Mouse (Mus musculus): ENCODE data around the gene Rrp7a. TPM values are rescaled to one million over a fixed set of nuclear protein-coding genes. Genes with fewer than 3 reads are reported as not detected.

Gene Rrp7a
- 171 TPM for polyA plus RNA-seq (2012; fragmentation: generic; extraction: Trizol)
- long read RNA-seq, experiment 1, full-length matches to known transcripts = 109 of 131 reads
- long read RNA-seq, experiment 1, partial matches to known transcripts = 6 of 131 reads
- long read RNA-seq, experiment 1, other reads (novel, unspliced or antisense) = 16 of 131 reads
- long read RNA-seq, experiment 2, full-length matches to known transcripts = 1,378 of 1,467 reads
- long read RNA-seq, experiment 2, partial matches to known transcripts = 18 of 1,467 reads
- long read RNA-seq, experiment 2, other reads (novel, unspliced or antisense) = 71 of 1,467 reads

DNA sequence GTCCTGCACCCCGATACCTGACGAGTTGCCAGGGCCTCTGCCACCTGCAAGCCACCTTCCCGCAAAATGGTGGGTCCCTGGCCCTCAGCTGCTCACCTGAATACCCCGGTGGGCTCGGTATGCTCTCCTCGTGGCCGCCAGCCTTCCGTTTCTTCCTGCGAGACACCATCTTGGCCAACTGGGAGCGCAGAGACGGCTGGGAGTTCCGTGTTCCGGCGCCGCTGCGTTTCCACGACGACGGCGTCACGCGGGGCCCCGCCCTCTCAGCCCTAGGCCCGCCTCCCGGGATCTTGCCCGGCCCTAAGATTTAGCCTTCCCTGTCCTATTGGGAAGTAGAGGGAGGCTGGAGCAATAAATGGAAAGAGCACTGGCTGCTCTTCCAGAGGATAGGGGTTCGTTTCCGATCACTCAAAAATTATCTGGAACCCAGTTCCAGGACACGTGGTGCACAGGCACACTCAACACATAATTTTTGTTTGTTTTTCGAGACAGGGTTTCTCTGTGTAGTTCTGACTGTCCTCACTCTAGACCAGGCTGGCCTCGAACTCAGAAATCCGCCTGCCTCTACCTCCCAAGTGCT is at the start of gene Rrp7a:
Gene Rrp7a, minus strand, starts transcription at position 236 of the 580 bp plus-strand sequence.
- no peak for TF ChIP-seq MYOD1 (IDR thresholded peaks at IDR 0.05; ENCODE audit: control insufficient read depth, insufficient read length, low read depth)
- peak; percentile 63 for TF ChIP-seq USF1 (IDR thresholded peaks at IDR 0.05; ENCODE audit: low read depth)
- no peak for TF ChIP-seq CTCF (IDR thresholded peaks at IDR 0.05; ENCODE audit: control insufficient read depth, insufficient read depth, insufficient read length)
- TF ChIP-seq MAX (IDR thresholded peaks at IDR 0.05) = peak; percentile 63
- peaks cover 63% of the 10 kb centered on the region for H3K36me3 ChIP-seq (ENCODE audit: control insufficient read depth, insufficient read depth)

DNA sequence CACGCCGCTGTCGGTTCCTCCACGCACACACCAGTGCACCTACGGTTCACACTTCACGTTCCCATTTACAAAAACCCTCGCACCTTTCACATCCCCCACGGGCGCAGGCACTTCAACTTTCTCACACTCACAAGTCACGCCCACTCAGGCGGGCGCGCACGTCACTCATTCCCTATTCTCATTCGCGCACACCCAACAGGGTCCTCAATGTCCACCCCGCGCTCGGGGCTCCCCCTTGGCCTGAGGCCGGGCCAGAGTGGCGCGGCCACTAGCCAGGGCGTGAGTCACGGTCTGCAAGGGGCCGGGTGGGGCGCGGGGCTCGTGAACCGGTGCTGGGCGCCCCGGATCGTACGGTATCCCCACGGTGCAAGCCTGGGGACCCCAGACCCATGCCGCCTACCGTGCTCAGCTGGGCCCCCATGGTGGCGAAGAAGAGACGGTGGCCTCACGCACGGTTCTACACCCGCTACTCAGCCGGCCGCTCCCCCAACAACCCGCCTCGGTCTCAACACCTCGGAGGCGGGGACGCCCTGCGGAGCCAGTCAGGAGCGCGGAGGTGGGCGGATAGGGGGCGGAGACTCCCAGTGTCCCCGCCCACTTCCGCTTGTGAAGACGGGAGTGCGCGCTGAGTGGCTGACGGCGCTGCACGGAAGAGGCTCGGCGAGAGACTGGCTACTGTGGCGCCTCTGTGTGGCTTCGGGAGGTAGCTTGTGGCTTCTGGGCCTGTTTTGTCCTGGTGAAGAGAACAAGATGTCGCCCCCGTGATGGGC is 49.3 kb upstream of the Rrp7a start:
- TF ChIP-seq MAX (IDR thresholded peaks at IDR 0.05) = peak; percentile 56
- TF ChIP-seq CEBPB (IDR thresholded peaks at IDR 0.05; ENCODE audit: low read depth) = no peak
- peak; percentile 63 for TF ChIP-seq CTCF (IDR thresholded peaks at IDR 0.05; ENCODE audit: control insufficient read depth, insufficient read depth, insufficient read length)
- Histone ChIP-seq H3ac (ENCODE audit: control insufficient read depth, insufficient read length, low read depth) (peak overlapping the region; percentile 73), H3K79me2 (ENCODE audit: control insufficient read depth, insufficient read depth) (peaks cover 50% of the 10 kb centered on the region), H3K27me3 (ENCODE audit: control insufficient read depth, insufficient read depth, insufficient read length) (no peaks in the 10 kb centered on the region), H3K36me3 (ENCODE audit: control insufficient read depth, insufficient read depth) (no peaks in the 10 kb centered on the region), H3K4me3 (ENCODE audit: insufficient read depth, poor library complexity, severe bottlenecking) (peak overlapping the region; percentile 75), H3K79me3 (ENCODE audit: low read depth) (peaks cover 43% of the 10 kb centered on the region)

More for the DNA sequence above, at the start of gene Rrp7a:
- peaks cover 25% of the 10 kb centered on the region for H3K79me3 ChIP-seq (ENCODE audit: low read depth)
- H3ac ChIP-seq (ENCODE audit: control insufficient read depth, insufficient read length, low read depth) = peak within 1 kb of the TSS; percentile 95
- H3K4me3 ChIP-seq (ENCODE audit: insufficient read depth, poor library complexity, severe bottlenecking) = peak within 1 kb of the TSS; percentile 100
- peaks cover 49% of the 10 kb centered on the region for H3K79me2 ChIP-seq (ENCODE audit: control insufficient read depth, insufficient read depth)
- H3K27me3 ChIP-seq (ENCODE audit: control insufficient read depth, insufficient read depth, insufficient read length) = no peaks in the 10 kb centered on the region

- H3K4me3 ChIP-seq (ENCODE audit: insufficient read depth, poor library complexity, severe bottlenecking) = peak overlapping the region; percentile 75
- H3K79me2 ChIP-seq (ENCODE audit: control insufficient read depth, insufficient read depth) = peaks cover 54% of the 10 kb centered on the region
- H3ac ChIP-seq (ENCODE audit: control insufficient read depth, insufficient read length, low read depth) = peak overlapping the region; percentile 73
- no peaks in the 10 kb centered on the region for H3K36me3 ChIP-seq (ENCODE audit: control insufficient read depth, insufficient read depth)
- H3K79me3 ChIP-seq (ENCODE audit: low read depth) = peaks cover 46% of the 10 kb centered on the region
- no peaks in the 10 kb centered on the region for H3K27me3 ChIP-seq (ENCODE audit: control insufficient read depth, insufficient read depth, insufficient read length)
- TF ChIP-seq MYOD1 (IDR thresholded peaks at IDR 0.05; ENCODE audit: control insufficient read depth, insufficient read length, low read depth) (no peak), MAX (IDR thresholded peaks at IDR 0.05) (no peak)
Observed at GRCm38 (mm10) chr15:83170956-83171659, 48.5 kb upstream of the Rrp7a start.

GRCm38 (mm10) chr15:83169772-83170722 is 47.4 kb upstream of the Rrp7a start:
- Histone ChIP-seq H3ac (ENCODE audit: control insufficient read depth, insufficient read length, low read depth) (no peak overlapping the region), H3K27me3 (ENCODE audit: control insufficient read depth, insufficient read depth, insufficient read length) (no peaks in the 10 kb centered on the region), H3K4me3 (ENCODE audit: insufficient read depth, poor library complexity, severe bottlenecking) (no peak overlapping the region), H3K36me3 (ENCODE audit: control insufficient read depth, insufficient read depth) (peaks cover 9% of the 10 kb centered on the region), H3K79me2 (ENCODE audit: control insufficient read depth, insufficient read depth) (peaks cover 65% of the 10 kb centered on the region), H3K79me3 (ENCODE audit: low read depth) (peaks cover 53% of the 10 kb centered on the region)
- no peak for TF ChIP-seq MYOG (IDR thresholded peaks at IDR 0.05; ENCODE audit: control insufficient read depth, extremely low read depth, insufficient read length)
- TF ChIP-seq USF1 (IDR thresholded peaks at IDR 0.05; ENCODE audit: low read depth) = no peak
- TF ChIP-seq MAX (IDR thresholded peaks at IDR 0.05) = no peak
- no peak for TF ChIP-seq CEBPB (IDR thresholded peaks at IDR 0.05; ENCODE audit: low read depth)
- no peak for TF ChIP-seq MYOD1 (IDR thresholded peaks at IDR 0.05; ENCODE audit: control insufficient read depth, insufficient read length, low read depth)

DNA sequence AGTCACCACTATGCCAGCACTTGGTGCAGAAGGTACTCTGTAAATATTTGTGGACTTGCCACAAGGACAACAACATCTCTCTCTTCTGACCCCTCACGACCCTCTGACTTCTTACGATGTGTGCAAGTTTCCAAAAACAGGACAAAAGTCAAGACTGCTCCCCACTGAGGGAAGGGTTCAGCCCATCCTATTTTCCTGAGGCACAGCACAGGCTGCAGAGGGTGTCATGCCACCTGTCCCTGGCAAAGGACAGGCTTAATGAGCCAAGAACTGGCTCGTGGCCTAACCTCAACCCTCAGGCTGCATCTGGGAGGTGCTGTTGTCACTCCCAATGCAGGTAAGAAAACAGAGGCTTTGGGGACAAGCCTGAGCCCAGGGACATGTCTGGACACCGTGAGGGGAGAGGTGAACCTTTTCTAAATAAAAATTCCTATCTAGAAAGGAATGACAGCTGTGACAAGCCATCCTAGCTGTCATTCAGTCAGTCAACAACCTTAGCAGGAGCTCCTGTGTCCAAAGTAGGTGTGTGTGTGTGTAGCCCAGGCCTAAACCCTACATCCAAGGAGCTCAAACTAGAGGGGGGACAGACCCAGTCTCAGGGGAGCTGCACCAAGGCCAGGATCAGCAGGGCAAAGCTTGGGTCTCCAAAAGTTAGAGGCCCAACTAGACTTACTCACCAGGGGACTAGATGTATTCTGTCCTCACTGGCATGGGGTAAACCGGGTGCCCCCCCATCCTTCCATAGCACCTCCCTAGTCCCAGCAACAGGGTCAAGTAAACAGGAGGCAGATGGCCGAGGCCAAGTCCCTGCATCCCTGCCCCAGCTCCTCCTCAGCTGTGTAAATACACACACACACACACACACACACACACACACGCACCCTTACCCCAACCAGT is 46.5 kb upstream of the Rrp7a start:
- no peak for TF ChIP-seq CTCF (IDR thresholded peaks at IDR 0.05; ENCODE audit: control insufficient read depth, insufficient read depth, insufficient read length)
- no peak for TF ChIP-seq MYOD1 (IDR thresholded peaks at IDR 0.05; ENCODE audit: control insufficient read depth, insufficient read length, low read depth)
- no peak for TF ChIP-seq FOSL1 (IDR thresholded peaks at IDR 0.05; ENCODE audit: insufficient read depth, low read length, poor library complexity, severe bottlenecking)
- TF ChIP-seq USF1 (IDR thresholded peaks at IDR 0.05; ENCODE audit: low read depth) = no peak
- TF ChIP-seq MYOG (IDR thresholded peaks at IDR 0.05; ENCODE audit: control insufficient read depth, extremely low read depth, insufficient read length) = no peak
- no peak for TF ChIP-seq CEBPB (IDR thresholded peaks at IDR 0.05; ENCODE audit: low read depth)
- TF ChIP-seq MAX (IDR thresholded peaks at IDR 0.05) = no peak
- H3K27me3 ChIP-seq (ENCODE audit: control insufficient read depth, insufficient read depth, insufficient read length) = no peaks in the 10 kb centered on the region
- H3ac ChIP-seq (ENCODE audit: control insufficient read depth, insufficient read length, low read depth) = no peak overlapping the region
- peaks cover 14% of the 10 kb centered on the region for H3K36me3 ChIP-seq (ENCODE audit: control insufficient read depth, insufficient read depth)
- H3K79me2 ChIP-seq (ENCODE audit: control insufficient read depth, insufficient read depth) = peaks cover 70% of the 10 kb centered on the region
- H3K79me3 ChIP-seq (ENCODE audit: low read depth) = peaks cover 53% of the 10 kb centered on the region
- no peak overlapping the region for H3K4me3 ChIP-seq (ENCODE audit: insufficient read depth, poor library complexity, severe bottlenecking)
